Mouse (Mus musculus) liver, embryonic 14.5 days (tissue): Measurements from ENCODE around the gene Ap1s1.

Source experiments
- CTCF ChIP-seq: IDR thresholded peaks from 2 replicates; pipeline ENCODE4 v1.5.1; 2016; ENCODE audit warnings: antibody characterized with exemption, low read depth, control low read depth
- EP300 ChIP-seq: IDR thresholded peaks from 2 replicates; pipeline ENCODE4 v1.6.1; 2016; ENCODE audit warnings: antibody characterized with exemption, low read depth

GRCm38 (mm10) chr5:137028561-137029272 lies 17.2 kb downstream of the Ap1s1 start:
- no peak for TF ChIP-seq CTCF
- TF ChIP-seq EP300 = no peak
